Mouse (Mus musculus): Measurements from ENCODE around the gene Mapk11. TPM values are rescaled to one million over a fixed set of nuclear protein-coding genes. Genes with fewer than 3 reads are reported as not detected.

The Mapk11 gene
- polyA plus RNA-seq, 1 experiment from 2014 or later, result 27.5 TPM

DNA sequence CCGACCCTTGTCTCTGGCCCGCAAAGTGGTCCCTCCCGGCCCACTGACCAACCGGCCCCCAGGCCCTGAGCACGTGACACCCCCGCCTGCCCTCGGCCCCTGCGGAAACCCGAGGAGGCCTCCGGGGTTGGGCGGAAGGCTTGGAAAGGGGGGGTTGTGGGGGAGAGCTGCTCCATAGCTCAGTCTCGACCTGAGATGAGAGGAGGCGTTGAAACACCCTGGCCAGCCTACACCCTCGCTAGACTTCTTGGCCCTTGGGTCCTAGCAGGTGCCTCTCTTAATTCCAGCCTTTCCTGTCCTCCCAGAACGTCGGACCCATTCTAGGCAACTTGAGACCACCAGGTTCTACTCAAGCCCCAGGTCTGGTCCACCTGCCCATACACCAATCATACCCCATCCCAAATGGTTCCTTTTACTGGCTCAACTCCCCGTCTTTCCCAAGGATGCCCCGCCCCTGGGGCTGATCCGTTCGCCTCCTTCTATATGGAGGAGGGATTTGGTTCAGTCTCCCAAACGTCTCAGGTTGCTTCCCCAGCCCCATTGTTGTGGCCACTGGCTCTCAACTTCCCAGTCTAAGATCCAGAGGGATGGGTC, 8.7 kb downstream of the Mapk11 start, which contains the start of gene Mapk12:
TSS of gene Mapk12 (minus strand) at position 45 of the 594 bp plus-strand sequence.
- Histone ChIP-seq H3K4me1 (peaks cover 21% of the 10 kb centered on the region), H3K27ac (replicated peaks) (no peak within 1 kb of the TSS), H3K9ac (replicated peaks) (peak within 1 kb of the TSS; percentile 54), H3K4me3 (replicated peaks) (peak within 1 kb of the TSS; percentile 47), H3K9me3 (replicated peaks) (no peaks in the 10 kb centered on the region), H3K27me3 (replicated peaks) (peaks cover 30% of the 10 kb centered on the region), H3K36me3 (no peaks in the 10 kb centered on the region), H3K4me2 (peak within 1 kb of the TSS; percentile 98)
- peak; percentile 60; the same call in 1 of the 2 replicates for ATAC-seq (ENCODE audit: low FRiP score)
- under 1% methylated on average over 21 of the region's 21 CpGs for WGBS

GRCm38 (mm10) chr15:89140048-89140658, 9.3 kb downstream of the Mapk11 start:
- ATAC-seq (ENCODE audit: low FRiP score), result no peak
- peak overlapping the region; percentile 47 for H3K4me3 ChIP-seq (replicated peaks)
- H3K9ac ChIP-seq (replicated peaks), result peak overlapping the region; percentile 54
- peak overlapping the region; percentile 98 for H3K4me2 ChIP-seq
- no peak overlapping the region for H3K27ac ChIP-seq (replicated peaks)
- peaks cover 21% of the 10 kb centered on the region for H3K4me1 ChIP-seq
- no peaks in the 10 kb centered on the region for H3K9me3 ChIP-seq (replicated peaks)
- under 1% methylated on average over 53 of the region's 53 CpGs for WGBS
- no peaks in the 10 kb centered on the region for H3K36me3 ChIP-seq
- peaks cover 30% of the 10 kb centered on the region for H3K27me3 ChIP-seq (replicated peaks)

GRCm38 (mm10) chr15:89138531-89138930, 10.9 kb downstream of the Mapk11 start:
- peaks cover 21% of the 10 kb centered on the region for H3K4me1 ChIP-seq
- ATAC-seq (ENCODE audit: low FRiP score), result no peak
- no peak overlapping the region for H3K27ac ChIP-seq (replicated peaks)
- H3K4me2 ChIP-seq, result no peak overlapping the region
- no peak overlapping the region for H3K4me3 ChIP-seq (replicated peaks)
- H3K36me3 ChIP-seq, result no peaks in the 10 kb centered on the region
- no peaks in the 10 kb centered on the region for H3K9me3 ChIP-seq (replicated peaks)
- 94% methylated on average over 6 of the region's 6 CpGs for WGBS
- H3K27me3 ChIP-seq (replicated peaks), result peaks cover 30% of the 10 kb centered on the region
- H3K9ac ChIP-seq (replicated peaks), result no peak overlapping the region

- H3K9me3 ChIP-seq (replicated peaks), result no peaks in the 10 kb centered on the region
- peaks cover 30% of the 10 kb centered on the region for H3K27me3 ChIP-seq (replicated peaks)
- no peak overlapping the region for H3K9ac ChIP-seq (replicated peaks)
- no peaks in the 10 kb centered on the region for H3K36me3 ChIP-seq
- no peak overlapping the region for H3K27ac ChIP-seq (replicated peaks)
- no peak for ATAC-seq (ENCODE audit: low FRiP score)
- no peak overlapping the region for H3K4me2 ChIP-seq
- H3K4me1 ChIP-seq, result peaks cover 21% of the 10 kb centered on the region
- WGBS, result 89% methylated on average over 7 of the region's 7 CpGs
- H3K4me3 ChIP-seq (replicated peaks), result no peak overlapping the region
Measured at GRCm38 (mm10) chr15:89138046-89138405, 11.4 kb downstream of the Mapk11 start.

- Histone ChIP-seq H3K36me3 (no peaks in the 10 kb centered on the region), H3K9ac (replicated peaks) (no peak overlapping the region), H3K4me3 (replicated peaks) (no peak overlapping the region), H3K4me1 (peaks cover 21% of the 10 kb centered on the region), H3K27me3 (replicated peaks) (peaks cover 30% of the 10 kb centered on the region), H3K27ac (replicated peaks) (no peak overlapping the region), H3K9me3 (replicated peaks) (no peaks in the 10 kb centered on the region), H3K4me2 (no peak overlapping the region)
- WGBS, result 75% methylated on average over 11 of the region's 11 CpGs
- no peak for ATAC-seq (ENCODE audit: low FRiP score)
Measured at GRCm38 (mm10) chr15:89137378-89138045, 11.9 kb downstream of the Mapk11 start.

- no peak for ATAC-seq (ENCODE audit: low FRiP score)
- H3K9me3 ChIP-seq (replicated peaks), result no peaks in the 10 kb centered on the region
- 97% methylated on average over 5 of the region's 5 CpGs for WGBS
- no peak overlapping the region for H3K4me2 ChIP-seq
- H3K27ac ChIP-seq (replicated peaks), result no peak overlapping the region
- H3K27me3 ChIP-seq (replicated peaks), result peaks cover 30% of the 10 kb centered on the region
- H3K9ac ChIP-seq (replicated peaks), result no peak overlapping the region
- H3K36me3 ChIP-seq, result no peaks in the 10 kb centered on the region
- peaks cover 21% of the 10 kb centered on the region for H3K4me1 ChIP-seq
- H3K4me3 ChIP-seq (replicated peaks), result no peak overlapping the region
Measured at GRCm38 (mm10) chr15:89136461-89137155, 12.8 kb downstream of the Mapk11 start.

- WGBS, result 91% methylated on average over 3 of the region's 3 CpGs
- H3K9me3 ChIP-seq (replicated peaks), result no peaks in the 10 kb centered on the region
- no peak overlapping the region for H3K9ac ChIP-seq (replicated peaks)
- peaks cover 18% of the 10 kb centered on the region for H3K4me1 ChIP-seq
- ATAC-seq (ENCODE audit: low FRiP score), result no peak
- H3K4me3 ChIP-seq (replicated peaks), result no peak overlapping the region
- no peaks in the 10 kb centered on the region for H3K27me3 ChIP-seq (replicated peaks)
- H3K27ac ChIP-seq (replicated peaks), result no peak overlapping the region
- H3K4me2 ChIP-seq, result no peak overlapping the region
- H3K36me3 ChIP-seq, result no peaks in the 10 kb centered on the region
Measured at GRCm38 (mm10) chr15:89131316-89131715, 18.1 kb downstream of the Mapk11 start.

- ATAC-seq (ENCODE audit: low FRiP score), result no peak
- Histone ChIP-seq H3K27me3 (replicated peaks) (no peaks in the 10 kb centered on the region), H3K9ac (replicated peaks) (no peak overlapping the region), H3K4me2 (no peak overlapping the region), H3K4me3 (replicated peaks) (no peak overlapping the region), H3K27ac (replicated peaks) (no peak overlapping the region), H3K9me3 (replicated peaks) (no peaks in the 10 kb centered on the region), H3K36me3 (no peaks in the 10 kb centered on the region), H3K4me1 (peaks cover 18% of the 10 kb centered on the region)
Measured at GRCm38 (mm10) chr15:89130245-89130644, 19.2 kb downstream of the Mapk11 start.

- H3K9me3 ChIP-seq (replicated peaks), result no peaks in the 10 kb centered on the region
- peak within 1 kb of the TSS; percentile 86 for H3K4me2 ChIP-seq
Measured at GRCm38 (mm10) chr15:89128382-89129350, 20.8 kb downstream of the Mapk11 start, which contains the start of gene Hdac10. Hdac10 (minus strand) TSS chr15:89128700.

GRCm38 (mm10) chr15:89127364-89127940, 22.0 kb downstream of the Mapk11 start:
- peak overlapping the region; percentile 68 for H3K9ac ChIP-seq (replicated peaks)
- peaks cover 3% of the 10 kb centered on the region; the same call in 1 of the 2 replicates for H3K36me3 ChIP-seq
- ATAC-seq (ENCODE audit: low FRiP score), result no peak
- H3K4me1 ChIP-seq, result peaks cover 33% of the 10 kb centered on the region
- H3K4me3 ChIP-seq (replicated peaks), result peak overlapping the region; percentile 62
- peak overlapping the region; percentile 82; the same call in 1 of the 2 replicates for H3K27ac ChIP-seq (replicated peaks)
- H3K9me3 ChIP-seq (replicated peaks), result no peaks in the 10 kb centered on the region
- 71% methylated on average over 8 of the region's 8 CpGs for WGBS
- peak overlapping the region; percentile 86 for H3K4me2 ChIP-seq
- H3K27me3 ChIP-seq (replicated peaks), result no peaks in the 10 kb centered on the region

More at GRCm38 (mm10) chr15:89128382-89129350, 20.8 kb downstream of the Mapk11 start, which contains the start of gene Hdac10:
- peaks cover 3% of the 10 kb centered on the region; the same call in 1 of the 2 replicates for H3K36me3 ChIP-seq
- H3K4me3 ChIP-seq (replicated peaks), result peak within 1 kb of the TSS; percentile 62
- 3% methylated on average over 36 of the region's 36 CpGs for WGBS
- H3K27ac ChIP-seq (replicated peaks), result peak within 1 kb of the TSS; percentile 82
- peak within 1 kb of the TSS; percentile 68 for H3K9ac ChIP-seq (replicated peaks)
- ATAC-seq (ENCODE audit: low FRiP score), result peak; percentile 88
- no peaks in the 10 kb centered on the region for H3K27me3 ChIP-seq (replicated peaks)
- H3K4me1 ChIP-seq, result peaks cover 26% of the 10 kb centered on the region

Data from neural tube, embryonic 15.5 days (tissue).